Mouse (Mus musculus): ENCODE data around the gene Gm44502. TPM values are rescaled to one million over a fixed set of nuclear protein-coding genes. Genes with fewer than 3 reads are reported as not detected.
"Not testable (repeated sequence)": the region's sequence is repeated elsewhere in the genome, so short reads cannot be mapped to it uniquely, and the experiment has no call there.

Gene Gm44502
- total RNA-seq, 4 experiments from 2014 or later = 0.81 to 2.2 (median 1.0) TPM

DNA sequence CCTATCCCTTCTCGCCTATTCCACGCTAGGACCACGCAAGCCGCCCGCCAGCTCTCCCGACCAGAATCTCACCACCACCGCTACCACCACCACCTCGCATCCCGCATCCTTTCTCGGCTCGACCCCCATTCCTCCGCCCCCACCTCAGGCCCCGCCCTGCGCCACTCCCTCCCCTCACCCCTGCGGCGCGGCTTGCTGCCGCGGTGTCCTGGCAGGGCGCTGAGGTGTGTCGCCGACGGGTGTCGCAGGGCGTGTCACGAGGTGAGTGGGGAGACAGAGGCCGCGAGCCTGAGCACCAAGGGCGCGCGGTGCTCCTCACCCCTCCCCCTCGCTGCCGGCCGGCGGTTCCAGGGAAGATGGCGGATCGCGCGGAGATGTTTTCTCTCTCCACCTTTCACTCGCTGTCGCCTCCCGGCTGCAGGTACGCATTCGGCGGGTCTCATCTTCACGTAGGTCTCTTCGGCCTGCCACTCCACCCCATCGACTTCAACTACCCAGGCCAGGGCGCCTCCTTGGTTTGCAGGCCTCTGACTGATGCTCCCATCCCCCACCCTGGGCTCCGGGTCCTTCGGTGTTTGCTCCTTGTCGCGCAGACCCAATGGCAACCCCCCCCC, 24.5 kb upstream of the Gm44502 start, which contains the start of gene Mapk8ip2:
TSS of gene Mapk8ip2 (plus strand) at position 49 of the 614 bp plus-strand sequence.
- DNase-seq (ENCODE audit: low spot score in 2 of 2) = no peak

DNA sequence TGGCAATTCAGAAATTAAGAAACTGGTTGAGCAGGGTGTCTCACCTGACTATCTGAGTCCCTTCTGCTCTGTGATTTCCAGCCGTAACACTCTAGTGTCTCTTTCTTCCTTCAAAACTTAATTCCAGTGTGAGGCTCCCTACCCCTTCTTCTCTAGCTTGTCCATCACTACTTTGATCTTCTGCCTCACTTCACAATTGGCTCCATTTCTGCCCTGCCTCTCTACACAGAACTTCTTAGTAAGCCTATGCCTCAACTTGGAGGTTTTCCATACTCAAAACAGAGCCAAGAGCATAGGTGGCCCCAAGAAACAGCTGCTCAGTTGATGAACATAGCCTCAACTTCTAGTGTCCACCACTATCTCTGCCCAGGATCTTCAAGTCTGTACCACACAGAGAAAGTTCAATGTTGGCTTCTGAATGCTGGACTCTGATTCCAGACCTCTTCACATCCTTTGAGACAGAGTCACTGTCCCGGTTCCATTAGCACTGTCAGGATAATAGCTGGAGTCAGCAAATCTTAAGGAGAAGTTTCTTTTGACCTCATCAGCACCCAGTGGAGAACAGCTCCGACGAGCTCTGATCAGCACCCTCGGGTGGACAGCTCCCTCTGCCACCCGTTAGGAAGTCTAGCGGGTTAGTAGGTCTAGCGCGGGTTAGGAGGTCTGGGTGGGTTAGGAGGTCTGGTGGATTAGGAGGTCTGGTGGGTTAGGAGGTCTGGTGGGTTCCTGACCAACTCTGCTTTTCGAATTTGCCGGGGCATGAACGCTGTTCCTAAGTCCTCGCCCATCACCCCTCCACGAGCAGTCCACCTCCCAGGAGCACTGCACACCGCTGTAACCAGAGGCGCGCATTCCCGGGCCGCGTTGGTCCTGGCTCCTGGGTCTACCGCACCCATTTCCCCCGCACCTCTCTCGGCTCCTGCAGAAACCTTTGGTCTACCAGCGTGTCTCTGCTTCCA, 23.7 kb upstream of the Gm44502 start:
- DNase-seq (ENCODE audit: low spot score in 2 of 2) = no peak

DNA sequence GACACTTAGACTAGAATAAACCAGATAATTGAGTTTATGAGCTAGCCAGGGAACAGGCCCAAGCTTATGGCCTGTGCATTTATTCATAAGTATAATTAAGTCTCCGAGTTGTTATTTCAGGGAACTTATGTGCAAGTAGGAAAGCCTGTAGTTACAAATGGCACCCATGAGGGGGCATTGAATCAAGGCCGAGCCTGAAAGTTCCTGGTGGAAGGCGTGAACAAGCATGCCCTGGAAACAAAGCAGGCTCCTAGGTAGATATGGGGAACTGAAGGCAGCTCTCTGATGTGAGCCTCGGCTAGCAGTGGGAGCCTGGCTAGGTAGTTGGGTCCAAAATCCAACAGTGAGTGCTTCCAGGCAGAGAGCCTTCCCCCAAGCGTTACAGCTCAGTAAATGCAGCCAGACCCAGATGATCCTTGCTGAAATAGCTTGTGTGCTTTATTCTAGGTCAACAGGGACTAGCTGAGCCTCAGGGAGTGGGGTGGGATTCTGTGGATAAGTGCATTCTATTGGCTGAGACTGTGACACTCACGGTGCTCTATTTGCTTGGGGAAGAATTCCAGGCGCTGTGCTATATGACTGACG, 13.1 kb upstream of the Gm44502 start:
- DNase-seq (ENCODE audit: low spot score in 2 of 2) = no peak

DNA sequence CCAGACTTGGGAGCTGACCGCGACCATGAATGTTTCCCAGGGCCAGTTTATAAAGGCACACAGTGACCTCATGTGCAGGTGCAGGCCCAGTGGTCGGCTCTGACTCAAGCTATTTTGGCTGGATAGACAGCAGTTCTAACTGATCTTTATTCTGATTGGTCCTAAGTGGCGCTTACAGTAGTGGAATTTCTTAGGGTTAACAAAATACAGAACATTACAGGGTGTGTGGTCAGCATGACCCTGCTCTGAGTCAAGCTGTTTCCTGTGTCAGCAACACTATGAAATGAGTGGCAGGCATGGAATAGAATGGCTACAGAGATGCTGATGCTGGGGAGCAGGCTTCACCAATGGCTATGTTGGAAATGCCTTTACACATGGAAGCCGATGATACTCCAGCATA, 6.4 kb upstream of the Gm44502 start:
- DNase-seq (ENCODE audit: low spot score in 2 of 2) = no peak

DNA sequence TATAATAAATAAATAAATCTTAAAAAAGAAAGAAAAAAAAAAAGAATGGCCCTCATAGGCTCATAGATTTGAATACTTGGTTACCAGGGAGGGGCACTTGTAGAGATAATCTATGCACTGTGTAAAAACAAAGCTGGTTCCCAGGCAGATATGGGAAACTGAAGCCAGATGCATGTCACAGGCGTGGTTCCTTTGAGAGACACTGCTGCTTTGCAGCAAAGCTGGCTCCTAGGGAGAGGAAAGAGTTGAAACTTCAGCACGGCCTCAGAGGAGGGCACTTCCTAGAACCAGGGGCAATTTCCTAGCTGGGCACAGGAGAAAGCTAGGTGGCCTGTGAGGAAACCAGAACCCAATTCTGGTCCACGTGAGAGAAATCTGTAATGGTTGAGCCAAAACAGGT, 4.6 kb upstream of the Gm44502 start:
- DNase-seq (ENCODE audit: low spot score in 2 of 2) = no peak

DNA sequence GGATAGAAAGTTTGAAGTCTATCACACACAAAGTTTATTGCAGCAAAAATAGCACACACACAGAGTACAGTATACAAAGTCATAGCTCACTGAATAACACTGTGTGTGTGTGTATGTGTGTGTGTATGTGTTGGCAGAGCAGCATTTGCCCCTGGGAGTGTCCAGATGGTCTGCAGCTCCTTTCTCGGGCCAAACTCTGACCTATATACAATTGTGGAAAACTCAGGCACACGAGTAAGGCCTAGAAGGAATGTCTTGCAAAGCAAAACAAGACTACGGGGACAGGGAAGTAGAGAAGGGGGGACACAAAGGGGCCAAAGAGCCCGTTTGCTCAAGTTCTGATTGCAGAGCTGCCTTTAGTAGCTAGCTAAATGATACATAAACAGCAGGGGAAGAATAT, 3.5 kb upstream of the Gm44502 start:
- no peak for DNase-seq (ENCODE audit: low spot score in 2 of 2)

DNA sequence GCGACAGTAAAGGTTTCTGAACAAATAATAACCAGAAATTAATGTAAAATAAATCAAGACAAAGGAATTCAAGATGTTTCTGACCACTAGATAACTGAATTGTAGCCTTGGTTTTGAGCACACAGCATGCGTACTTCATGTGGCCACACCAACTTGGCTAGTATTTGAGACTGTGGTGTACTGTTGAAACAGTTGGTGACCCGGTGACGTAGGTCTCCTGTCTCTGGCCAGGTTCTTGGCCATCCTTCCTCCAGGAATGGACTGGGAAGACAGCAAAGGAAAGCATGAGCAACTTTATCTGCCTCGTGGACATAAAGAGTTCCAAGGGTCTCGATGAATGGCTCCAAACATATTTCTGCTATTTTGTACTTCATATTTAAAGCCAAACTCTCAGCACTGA, 2.3 kb upstream of the Gm44502 start:
- no peak for DNase-seq (ENCODE audit: low spot score in 2 of 2)

DNA sequence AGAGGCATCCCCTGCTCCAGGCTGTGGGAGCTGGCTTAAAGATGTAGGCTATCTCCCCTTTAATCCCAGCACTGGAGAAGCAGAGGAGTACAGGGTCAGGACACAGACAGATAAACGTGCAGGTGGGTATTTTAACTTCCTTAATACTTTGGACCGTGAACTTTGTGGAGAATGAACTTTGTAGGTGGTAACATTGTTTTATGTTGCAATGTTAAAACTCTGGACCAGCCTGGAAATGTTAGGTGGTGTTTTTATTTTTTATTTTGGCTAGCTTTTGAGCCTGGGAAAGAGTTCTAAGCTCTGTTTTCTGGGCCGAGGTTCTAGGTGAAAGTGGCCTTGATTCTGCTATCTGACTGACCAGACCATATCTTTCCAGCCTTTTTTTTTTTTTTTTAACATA, 1.8 kb upstream of the Gm44502 start:
- DNase-seq (ENCODE audit: low spot score in 2 of 2) = no peak

DNA sequence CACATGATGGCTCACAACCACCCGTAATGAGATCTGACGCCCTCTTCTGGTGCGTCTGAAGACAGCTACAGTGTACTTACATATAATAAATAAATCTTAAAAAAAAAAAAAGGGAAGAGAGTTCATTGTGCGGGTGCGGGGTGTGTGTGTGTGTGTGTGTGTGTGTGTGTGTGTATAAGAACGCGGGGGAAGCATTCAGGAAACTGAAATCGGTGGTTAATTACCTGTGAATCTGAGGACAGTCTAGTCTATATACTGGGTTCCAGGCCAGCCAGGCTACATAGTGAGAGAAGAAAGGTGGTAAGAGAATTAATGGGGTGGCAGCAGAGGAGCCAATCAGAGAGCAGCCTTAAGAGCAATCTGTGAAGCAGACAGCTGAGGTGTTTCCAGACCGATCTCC, 1.3 kb upstream of the Gm44502 start:
- not testable (repeated sequence) for DNase-seq (ENCODE audit: low spot score in 2 of 2)

DNA sequence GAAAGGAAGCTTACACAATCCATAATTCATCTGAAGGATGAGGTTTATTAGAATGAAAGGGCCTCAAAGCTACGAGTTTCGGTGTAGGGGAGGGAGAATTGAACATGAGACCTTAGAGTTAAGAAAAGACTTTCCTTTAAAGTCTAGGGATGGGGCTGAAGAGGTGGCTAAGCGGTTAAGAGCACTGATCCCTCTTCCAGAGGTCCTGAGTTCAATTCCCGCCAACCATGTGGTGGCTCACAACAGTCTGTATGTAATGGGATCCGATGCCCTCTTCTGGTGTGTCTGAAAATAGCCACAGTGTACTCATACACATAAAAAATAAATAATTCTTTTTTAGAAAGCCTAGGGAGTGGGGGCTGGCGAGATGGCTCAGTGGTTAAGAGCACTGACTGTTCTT, 845 bp upstream of the Gm44502 start:
- DNase-seq (ENCODE audit: low spot score in 2 of 2) = no peak

DNA sequence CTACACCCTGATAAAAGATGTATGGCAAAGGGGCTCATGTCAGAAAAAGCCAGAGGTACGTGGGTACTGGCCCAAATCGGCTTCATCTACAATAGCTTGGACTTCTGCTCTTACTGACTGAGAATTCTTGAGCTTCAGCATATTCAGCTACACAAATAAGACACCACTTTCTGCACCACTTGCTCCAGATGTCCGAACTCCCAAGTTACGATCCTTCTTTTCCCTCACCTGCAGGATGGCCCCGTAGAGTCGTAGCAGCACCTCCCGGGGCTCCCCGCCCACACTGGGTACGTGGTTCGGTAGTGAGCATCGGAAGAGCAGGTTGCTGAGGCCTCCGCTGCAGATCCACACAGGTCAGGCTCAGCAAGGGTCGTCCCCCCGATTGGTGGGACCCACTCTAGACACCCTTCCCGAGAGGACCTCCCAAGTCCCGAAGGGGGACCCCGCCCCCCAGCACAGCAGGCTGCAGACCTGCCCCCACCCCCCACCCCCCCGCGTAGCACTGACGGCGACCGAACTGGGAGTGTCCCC, 610 bp downstream of the Gm44502 start:
- DNase-seq (ENCODE audit: low spot score in 2 of 2) = no peak

DNA sequence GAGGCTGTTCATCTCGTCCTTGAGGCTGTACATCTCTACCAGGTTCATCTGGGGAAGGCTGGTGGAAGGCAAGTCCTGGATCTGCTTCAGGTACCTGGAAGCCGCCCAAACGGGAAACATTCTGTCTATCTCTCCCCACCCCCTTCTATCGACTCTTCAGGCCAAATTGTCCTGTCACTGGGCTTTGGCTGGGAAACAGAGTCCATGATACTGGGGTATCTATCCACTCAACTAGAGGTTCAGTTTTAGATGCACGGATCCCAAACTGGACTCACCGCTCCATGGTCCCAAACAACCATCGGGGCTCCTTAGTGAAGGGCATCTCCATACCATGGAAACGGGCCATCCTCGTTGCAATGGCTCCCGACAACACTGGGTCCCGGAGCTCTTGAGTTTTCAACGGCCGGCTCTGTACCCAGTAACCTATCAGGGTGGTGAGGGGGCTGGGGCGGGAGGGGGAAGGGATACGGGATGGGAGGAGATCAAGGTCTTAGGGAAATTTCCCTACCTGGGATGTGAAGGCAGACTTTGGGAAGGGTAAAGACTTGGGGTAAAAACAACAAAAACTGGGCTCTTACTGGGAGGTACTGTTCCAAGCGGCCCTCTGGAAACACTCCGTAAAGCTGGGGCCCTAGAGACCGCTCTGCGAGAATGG, 1.2 kb downstream of the Gm44502 start:
- DNase-seq (ENCODE audit: low spot score in 2 of 2) = no peak

DNA sequence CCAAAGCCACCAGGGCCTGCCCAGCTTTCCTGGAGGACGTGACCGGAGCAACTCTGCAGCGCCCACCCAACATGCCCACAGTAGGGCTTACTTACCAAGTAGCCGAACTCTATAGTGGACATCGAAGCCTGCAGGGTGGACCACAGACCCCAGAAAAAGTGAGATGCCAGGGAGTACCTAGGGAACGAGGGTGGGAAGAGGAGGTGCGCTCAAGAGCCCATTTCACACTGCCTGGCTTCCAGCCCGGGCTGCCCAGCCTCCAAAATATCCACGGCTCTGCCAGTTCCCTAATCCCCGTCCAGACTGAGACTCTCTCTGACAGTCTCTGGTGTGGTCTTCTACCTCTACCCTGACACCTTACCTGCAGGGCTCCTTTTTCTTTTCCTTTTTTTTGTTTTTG, 2.8 kb downstream of the Gm44502 start:
- DNase-seq (ENCODE audit: low spot score in 2 of 2) = no peak

DNA sequence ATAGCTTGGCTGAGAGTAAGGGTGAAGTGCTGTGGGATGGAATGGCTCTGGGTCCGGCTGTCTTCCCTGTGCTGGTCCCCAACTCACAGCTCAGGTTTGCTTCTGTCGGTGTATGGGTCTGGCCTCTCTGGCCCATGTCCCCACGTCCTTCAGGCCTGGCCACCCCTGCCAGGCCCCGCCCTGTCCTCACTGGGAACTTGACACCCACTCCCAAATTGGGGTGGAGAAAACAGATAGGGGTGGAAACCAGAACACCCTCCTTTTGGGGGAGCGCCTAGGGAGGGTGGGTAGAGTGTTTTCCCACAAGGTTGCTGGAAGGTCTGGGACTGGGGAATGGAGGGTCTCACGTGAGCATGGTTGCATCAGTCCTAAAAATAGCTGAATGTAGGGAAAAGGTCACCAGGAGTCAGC, 3.8 kb downstream of the Gm44502 start, which contains the start of gene Cpt1b:
TSS of gene Cpt1b (minus strand) at position 153 of the 411 bp plus-strand sequence.
- peak; percentile 72 to 78 for DNase-seq (ENCODE audit: low spot score in 2 of 2)

DNA sequence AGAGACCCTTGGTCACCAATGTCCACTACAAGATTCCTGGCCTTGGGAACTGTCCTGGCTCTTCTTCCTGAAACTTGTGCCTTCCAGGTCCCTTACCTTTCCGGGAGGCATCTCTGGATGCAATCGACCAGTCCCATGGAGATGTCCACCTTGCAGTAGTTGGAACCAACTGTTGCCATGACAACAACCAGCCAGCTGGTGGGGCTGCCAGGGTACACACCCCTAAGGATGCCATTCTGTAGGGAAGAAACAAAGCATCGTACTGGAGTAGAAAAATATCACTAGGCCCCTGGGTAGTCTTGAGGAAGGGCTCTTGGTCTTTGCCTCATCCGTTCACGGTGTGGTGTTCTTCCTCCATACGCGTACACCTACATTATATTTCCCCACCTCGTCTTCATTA, 4.9 kb downstream of the Gm44502 start:
- no peak for DNase-seq (ENCODE audit: low spot score in 2 of 2)

DNA sequence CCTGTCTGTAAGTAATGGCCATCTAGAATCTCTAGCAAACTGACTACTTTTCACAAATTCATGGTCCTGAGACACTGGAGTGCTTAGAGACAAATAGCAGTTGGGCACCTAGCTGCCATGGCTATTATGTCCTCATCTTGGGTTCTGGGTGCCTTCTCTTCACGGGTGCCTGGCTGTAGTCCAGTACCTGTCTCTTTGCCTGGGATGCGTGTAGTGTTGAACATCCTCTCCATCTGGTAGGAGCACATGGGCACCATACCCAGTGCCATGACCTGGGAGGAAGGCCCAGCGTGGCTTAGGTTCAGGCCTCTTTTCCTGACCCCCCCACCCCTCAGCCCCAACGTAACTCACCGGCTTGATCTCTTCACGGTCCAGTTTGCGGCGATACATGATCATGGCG, 7.6 kb downstream of the Gm44502 start:
- no peak for DNase-seq (ENCODE audit: low spot score in 2 of 2)

DNA sequence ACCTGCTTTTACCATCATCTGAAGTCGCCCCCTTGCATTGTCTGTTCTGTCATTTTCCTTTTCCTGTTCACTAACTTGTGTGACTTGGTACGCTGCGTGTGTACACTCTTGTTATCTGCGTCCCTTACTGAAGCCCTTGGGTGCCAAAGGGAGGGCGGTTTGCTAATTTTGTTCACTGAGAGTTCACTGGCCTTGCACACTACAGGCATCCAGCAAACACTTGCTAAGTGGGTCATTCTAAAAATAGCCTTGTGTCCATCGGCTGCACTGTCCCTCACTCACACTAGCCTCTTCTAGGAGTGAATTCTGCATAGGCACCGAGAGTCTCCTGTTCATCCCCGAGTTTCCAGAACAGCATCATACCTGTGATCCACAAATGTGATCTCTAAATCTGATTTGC, 14.2 kb downstream of the Gm44502 start:
- no peak for DNase-seq (ENCODE audit: low spot score in 2 of 2)

DNA sequence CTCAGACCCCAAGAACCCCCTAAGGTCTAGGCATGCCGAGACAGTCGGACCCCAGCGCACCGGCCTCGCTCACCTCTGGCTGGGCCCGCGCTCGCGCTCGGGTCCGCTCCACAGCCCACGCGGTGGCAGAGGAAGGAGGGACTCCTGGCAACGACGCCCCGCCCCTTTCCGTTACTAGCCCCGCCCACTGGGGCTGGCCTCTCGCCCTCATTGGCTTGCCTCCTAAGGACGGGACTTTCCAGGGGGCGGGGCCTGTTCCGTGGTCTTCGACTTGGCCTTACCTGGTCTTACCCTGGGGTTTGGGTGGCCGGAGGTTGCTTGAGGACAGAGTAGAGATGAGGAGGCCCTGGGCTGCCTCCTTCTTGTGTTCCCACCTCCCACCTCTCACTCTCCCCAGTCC, 19.4 kb downstream of the Gm44502 start, which contains the start of gene Syce3:
TSS of gene Syce3 (minus strand) at position 386 of the 400 bp plus-strand sequence.
- DNase-seq (ENCODE audit: low spot score in 2 of 2) = no peak

DNA sequence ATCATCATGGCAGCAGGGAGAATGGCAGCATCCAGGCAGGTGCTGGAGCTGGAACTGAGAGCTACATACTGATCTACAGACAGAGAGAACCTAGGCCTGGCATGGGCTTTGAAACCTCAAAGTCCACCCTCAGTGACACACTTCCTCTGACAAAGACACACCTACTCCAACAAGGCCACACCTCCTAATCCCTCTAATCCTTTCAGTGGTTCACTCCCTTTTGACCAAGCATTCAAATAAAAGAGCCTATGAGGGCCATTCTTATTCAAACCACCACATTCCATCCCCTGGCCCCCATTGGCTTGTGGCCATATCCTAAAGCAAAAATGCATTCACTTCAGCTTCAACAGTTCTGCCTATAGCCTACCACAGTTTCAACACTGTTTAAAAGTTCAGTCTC, 22.8 kb downstream of the Gm44502 start:
- no peak for DNase-seq (ENCODE audit: low spot score in 2 of 2)

DNA sequence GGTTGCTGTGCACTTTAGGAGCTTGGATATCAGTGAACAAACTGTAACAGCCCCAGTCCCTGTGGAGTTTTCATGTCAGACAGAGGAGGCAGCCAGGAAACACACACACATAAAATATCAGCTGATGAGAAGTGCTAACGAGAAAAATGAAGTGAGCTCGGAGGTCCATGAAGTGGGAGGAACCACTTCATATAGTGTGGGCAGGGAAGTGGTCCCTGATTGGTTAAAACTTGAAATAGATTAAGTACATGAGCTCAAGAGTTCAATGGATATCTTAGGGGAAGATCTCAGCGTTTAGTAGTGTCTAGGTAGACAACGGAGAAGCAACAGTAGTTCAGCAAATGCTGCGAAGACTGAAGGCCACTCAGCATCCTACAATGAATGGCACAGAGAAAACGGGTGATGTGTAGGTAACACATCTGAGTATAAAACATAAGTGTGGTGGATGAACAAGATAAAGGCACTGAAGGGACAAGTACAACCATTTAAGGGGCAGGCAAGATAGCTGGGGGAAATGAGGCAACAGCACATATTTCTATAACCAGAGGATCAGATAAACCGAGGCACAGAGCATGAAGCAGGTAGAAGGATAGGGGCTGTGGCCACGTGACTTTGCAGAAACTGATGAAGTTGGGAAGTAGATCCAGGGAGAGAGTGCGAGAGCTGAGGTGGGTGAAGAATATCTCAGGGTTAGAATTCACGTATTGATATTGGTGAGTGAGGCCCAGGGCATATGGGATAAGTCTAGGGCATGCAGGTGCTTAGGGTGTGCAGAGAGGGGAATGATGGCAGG, 24.5 kb downstream of the Gm44502 start:
- DNase-seq (ENCODE audit: low spot score in 2 of 2) = no peak

DNA sequence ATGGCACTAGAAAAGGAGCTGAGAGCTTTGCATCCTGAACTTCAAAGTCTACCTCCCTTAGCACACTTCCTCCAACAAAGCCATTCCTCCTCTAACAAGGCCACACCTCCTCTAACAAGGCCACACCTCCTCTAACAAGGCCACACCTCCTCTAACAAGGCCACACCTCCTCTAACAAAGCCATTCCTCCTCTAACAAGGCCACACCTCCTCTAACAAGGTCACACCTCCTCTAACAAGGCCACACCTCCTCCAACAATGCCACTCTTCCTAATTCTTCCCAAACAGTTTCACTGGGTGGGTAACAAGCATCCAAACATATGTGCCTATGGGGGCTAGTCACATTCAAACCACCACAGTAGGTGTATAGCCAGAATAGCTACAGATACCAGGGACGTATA, 27.0 kb downstream of the Gm44502 start:
- DNase-seq (ENCODE audit: low spot score in 2 of 2) = no peak
